Mouse (Mus musculus): Measurements from ENCODE around the gene Fam213a. TPM values are rescaled to one million over a fixed set of nuclear protein-coding genes. Genes with fewer than 3 reads are reported as not detected.

Gene Fam213a
- total RNA-seq, 2 experiments from 2014 or later: 1,297 to 2,096 TPM

DNA sequence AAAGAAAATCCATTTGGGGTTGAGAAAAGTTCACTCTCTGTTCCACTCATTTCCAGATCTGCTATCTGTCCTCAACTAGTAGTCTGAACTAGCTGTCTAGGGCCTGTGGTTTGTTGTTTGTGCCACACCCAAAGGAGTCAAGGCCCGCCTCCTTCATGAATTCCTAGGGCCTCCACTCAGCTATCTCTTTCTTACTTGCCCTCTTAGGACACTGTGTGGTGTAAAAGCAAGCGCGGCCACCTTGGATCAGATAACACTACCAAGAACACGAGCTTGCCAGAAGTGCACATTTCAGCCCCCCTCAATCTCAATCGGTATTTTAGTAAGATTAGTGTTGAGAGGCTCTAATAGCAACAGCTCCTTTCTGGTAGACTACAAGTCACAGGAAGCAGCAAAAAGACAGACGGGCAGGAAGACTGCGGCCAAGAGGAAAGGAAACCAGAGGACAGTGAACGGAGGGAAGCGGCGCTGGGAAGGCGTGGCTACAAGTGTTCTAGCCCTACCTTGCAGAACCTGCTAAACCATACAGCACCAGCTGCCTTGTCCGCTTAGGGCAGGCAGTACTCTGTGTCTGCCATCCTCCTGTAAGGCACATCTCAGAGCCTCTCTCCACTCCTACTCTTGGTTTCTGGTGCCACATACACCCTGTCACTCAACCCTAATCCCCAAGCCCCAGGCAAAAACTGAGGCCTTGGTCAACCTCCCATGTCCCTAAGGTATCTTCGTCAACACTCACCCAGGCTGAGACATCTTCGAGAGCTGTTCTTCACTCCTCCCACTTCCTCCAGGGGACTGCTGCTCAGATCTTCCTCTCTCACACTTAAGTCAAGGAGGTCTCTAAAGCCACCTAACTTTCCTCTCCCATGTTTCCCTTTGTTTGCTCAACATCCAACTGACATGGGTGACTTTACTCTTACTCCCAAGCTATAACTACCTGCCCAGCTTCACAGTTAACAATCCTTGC lies 65.9 kb downstream of the Fam213a start:
- peak; percentile 73 for ATAC-seq (replicated peaks; ENCODE audit: low FRiP score, poor library complexity, severe bottlenecking)

DNA sequence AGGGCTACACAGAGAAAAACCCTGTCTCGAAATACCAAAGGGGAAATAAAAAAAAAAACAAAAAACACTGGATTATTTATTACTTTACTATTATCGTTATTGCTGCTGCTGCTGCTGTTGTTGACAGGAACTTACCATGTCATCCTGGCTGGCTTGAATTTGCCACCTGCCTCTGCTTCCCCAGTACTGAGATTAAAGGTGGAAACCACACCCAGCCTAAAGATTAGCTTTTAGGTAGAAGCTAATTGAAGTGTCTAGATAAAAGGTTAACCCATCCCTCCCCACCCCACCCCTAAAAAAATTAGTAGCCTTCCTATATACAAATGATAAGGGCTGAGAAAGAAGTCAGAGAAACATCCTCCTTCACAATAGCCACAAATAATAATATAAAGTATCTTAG lies 69.8 kb downstream of the Fam213a start:
- ATAC-seq (replicated peaks; ENCODE audit: low FRiP score, poor library complexity, severe bottlenecking): no peak

Other genes starting within 250 kb of the Fam213a start
- not detected in 2 replicates for gene Sh2d4b, start 120.5 kb downstream of the Fam213a start, total RNA-seq (2015; ENCODE audit: low replicate concordance)
- 0.56 TPM in 1 of 2 replicates, not detected in the other for gene Sh2d4b, start 120.5 kb downstream of the Fam213a start, total RNA-seq (2017; ENCODE audit: low replicate concordance)
- 4.0 and 7.3 TPM in 2 replicates for gene Tspan14, start 47.0 kb downstream of the Fam213a start, total RNA-seq (2015; ENCODE audit: low replicate concordance)
- 8.2 and 9.4 TPM in 2 replicates for gene Tspan14, start 47.0 kb downstream of the Fam213a start, total RNA-seq (2017; ENCODE audit: low replicate concordance)
- not detected in 2 replicates for gene Dydc2, start 55.4 kb upstream of the Fam213a start, total RNA-seq (2015; ENCODE audit: low replicate concordance)
- gene Dydc2, start 55.4 kb upstream of the Fam213a start, total RNA-seq (2017; ENCODE audit: low replicate concordance): not detected in 2 replicates
- gene Dydc1, start 59.1 kb upstream of the Fam213a start, total RNA-seq (2015; ENCODE audit: low replicate concordance): not detected in 2 replicates
- gene Dydc1, start 59.1 kb upstream of the Fam213a start, total RNA-seq (2017; ENCODE audit: low replicate concordance): not detected in 2 replicates
- not detected in 2 replicates for gene Mat1a, start 91.2 kb upstream of the Fam213a start, total RNA-seq (2015; ENCODE audit: low replicate concordance)
- gene Mat1a, start 91.2 kb upstream of the Fam213a start, total RNA-seq (2017; ENCODE audit: low replicate concordance): 0.42 TPM in 1 of 2 replicates, not detected in the other
- gene Sftpa1, start 118.0 kb upstream of the Fam213a start, total RNA-seq (2015; ENCODE audit: low replicate concordance): not detected in 2 replicates
- gene Sftpa1, start 118.0 kb upstream of the Fam213a start, total RNA-seq (2017; ENCODE audit: low replicate concordance): not detected in 2 replicates
- gene Mbl1, start 137.7 kb upstream of the Fam213a start, total RNA-seq (2015; ENCODE audit: low replicate concordance): not detected in 2 replicates
- gene Mbl1, start 137.7 kb upstream of the Fam213a start, total RNA-seq (2017; ENCODE audit: low replicate concordance): not detected in 2 replicates
- gene Sftpd, start 171.4 kb upstream of the Fam213a start, total RNA-seq (2015; ENCODE audit: low replicate concordance): not detected in 2 replicates
- not detected in 2 replicates for gene Sftpd, start 171.4 kb upstream of the Fam213a start, total RNA-seq (2017; ENCODE audit: low replicate concordance)

Measured in erythroblast, adult 5-6 weeks (primary cell).